Mouse (Mus musculus): ENCODE results near the gene 4930564D02Rik.

DNA sequence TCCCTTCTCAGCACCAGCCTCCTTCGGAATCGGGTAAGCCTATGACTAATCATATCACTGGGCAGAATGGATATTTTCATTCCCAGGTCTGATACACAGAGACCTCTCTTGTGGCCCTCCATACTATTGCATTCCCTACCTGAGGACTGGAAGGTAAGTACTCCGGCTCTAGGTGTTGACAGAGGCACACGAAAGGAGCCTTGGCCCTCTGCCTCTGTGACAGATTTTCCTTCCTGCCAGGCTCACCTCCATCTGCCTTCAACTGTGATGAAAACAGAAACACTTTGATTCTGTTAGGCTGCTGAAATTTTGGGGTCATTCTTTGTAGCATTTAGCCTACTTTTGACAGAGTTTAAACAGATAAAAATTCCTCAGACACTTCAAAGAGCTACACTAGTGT, 47.2 kb downstream of the 4930564D02Rik start:
- TF ChIP-seq CTCF (IDR thresholded peaks at IDR 0.05; ENCODE audit: control insufficient read depth, insufficient read depth, low read length) (no peak), POLR2A (IDR thresholded peaks at IDR 0.05; ENCODE audit: borderline replicate concordance, control insufficient read depth, low read depth, low read length) (no peak)

All from bone marrow, adult 2 months (tissue).